Mouse (Mus musculus) hindbrain, embryonic 16.5 days (tissue): ENCODE results near the gene Slc17a4. TPM values are rescaled to one million over a fixed set of nuclear protein-coding genes. Genes with fewer than 3 reads are reported as not detected.

Source experiments
- ATAC-seq: fragments of 200-750 bp; cut with Nextera tagmentation; 2 replicates; pipeline ENCODE4 v1.8.0; 2017; ENCODE audit warnings: moderate TSS enrichment, moderate library complexity
- H3K27ac ChIP-seq: fragments of 300-500 bp; sonication (generic); 2 replicates; pipeline ENCODE4 v1.5.1; 2014; ENCODE audit warnings: low read depth, mild to moderate bottlenecking, control low read depth, low read length, moderate library complexity
- H3K27me3 ChIP-seq: fragments of 300-500 bp; sonication (generic); replicated peaks from 2 replicates; pipeline ENCODE4 v1.6.1; 2014; ENCODE audit warnings: low read length; ENCODE audit not compliant: control insufficient read depth, insufficient read depth
- H3K36me3 ChIP-seq: fragments of 300-500 bp; sonication (generic); 2 replicates; pipeline ENCODE4 v1.6.1; 2014; ENCODE audit warnings: mild to moderate bottlenecking, low read length, moderate library complexity, mixed read lengths; ENCODE audit not compliant: control insufficient read depth, insufficient read depth
- H3K4me1 ChIP-seq: fragments of 300-500 bp; sonication (generic); 2 replicates; pipeline ENCODE4 v1.6.1; 2014; ENCODE audit warnings: low read depth, low read length; ENCODE audit not compliant: control insufficient read depth, insufficient read depth
- H3K4me2 ChIP-seq: fragments of 300-500 bp; sonication (generic); 2 replicates; pipeline ENCODE4 v1.6.1; 2014; ENCODE audit warnings: mild to moderate bottlenecking, low read length, control low read depth, moderate library complexity
- H3K4me3 ChIP-seq: fragments of 300-500 bp; sonication (generic); 2 replicates; pipeline ENCODE4 v1.5.1; 2014; ENCODE audit warnings: mild to moderate bottlenecking, low read length, control low read depth, moderate library complexity
- H3K9ac ChIP-seq: fragments of 300-500 bp; sonication (generic); 2 replicates; pipeline ENCODE4 v1.6.1; 2014; ENCODE audit warnings: low read depth, mild to moderate bottlenecking, control low read depth, low read length, moderate library complexity
- H3K9me3 ChIP-seq: fragments of 300-500 bp; sonication (generic); 2 replicates; pipeline ENCODE4 v1.6.1; 2014; ENCODE audit warnings: mild to moderate bottlenecking, low read length, moderate library complexity; ENCODE audit not compliant: control insufficient read depth
- WGBS: fragments of 180-500 bp; shearing (Covaris S2); extraction: QIAGEN DNeasy Blood & Tissue Kit; methylation state at CpG from one replicate; pipeline ENCODE4 v1.1.7; 2014; 5-methylcytosine and 5-hydroxymethylcytosine counted together
- polyA plus RNA-seq: library from polyadenylated mRNA; unstranded; fragments of >200 nt; fragmentation: Nextera tagmentation; extraction: Ambion mirVana; gene quantifications from 2 replicates; pipeline ENCODE4 v1.2.1, GENCODE M21; 2015

Gene Slc17a4
- polyA plus RNA-seq, 1 experiment from 2014 or later, result not detected

GRCm38 (mm10) chr13:23910121-23910520 is 4.7 kb downstream of the Slc17a4 start:
- H3K9me3 ChIP-seq, result no peaks in the 10 kb centered on the region
- no peak overlapping the region for H3K4me2 ChIP-seq
- H3K4me3 ChIP-seq, result no peak overlapping the region
- no peaks in the 10 kb centered on the region for H3K36me3 ChIP-seq
- no peak for ATAC-seq
- H3K27me3 ChIP-seq, result no peaks in the 10 kb centered on the region
- no peaks in the 10 kb centered on the region for H3K4me1 ChIP-seq
- WGBS, result 89% methylated on average over 5 of the region's 5 CpGs
- no peak overlapping the region for H3K27ac ChIP-seq
- H3K9ac ChIP-seq, result no peak overlapping the region

GRCm38 (mm10) chr13:23906906-23907305 is 7.9 kb downstream of the Slc17a4 start:
- Histone ChIP-seq H3K9me3 (no peaks in the 10 kb centered on the region), H3K27me3 (no peaks in the 10 kb centered on the region), H3K4me1 (no peaks in the 10 kb centered on the region), H3K27ac (no peak overlapping the region), H3K36me3 (no peaks in the 10 kb centered on the region), H3K4me2 (no peak overlapping the region), H3K4me3 (no peak overlapping the region), H3K9ac (no peak overlapping the region)
- ATAC-seq, result no peak
- 98% methylated on average over 5 of the region's 5 CpGs for WGBS

GRCm38 (mm10) chr13:23898242-23898641 is 16.6 kb downstream of the Slc17a4 start:
- no peak overlapping the region for H3K4me2 ChIP-seq
- WGBS, result 53% methylated on average over 6 of the region's 6 CpGs

GRCm38 (mm10) chr13:23893269-23893593 is 21.6 kb downstream of the Slc17a4 start:
- no peak overlapping the region for H3K9ac ChIP-seq
- WGBS, result 29% methylated on average over 4 of the region's 4 CpGs
- no peaks in the 10 kb centered on the region for H3K4me1 ChIP-seq
- H3K27ac ChIP-seq, result no peak overlapping the region
- H3K9me3 ChIP-seq, result no peaks in the 10 kb centered on the region
- no peak overlapping the region for H3K4me2 ChIP-seq
- no peaks in the 10 kb centered on the region for H3K36me3 ChIP-seq
- ATAC-seq, result peak; percentile 67
- no peak overlapping the region for H3K4me3 ChIP-seq
- no peaks in the 10 kb centered on the region for H3K27me3 ChIP-seq

More at GRCm38 (mm10) chr13:23898242-23898641, 16.6 kb downstream of the Slc17a4 start:
- H3K27me3 ChIP-seq, result no peaks in the 10 kb centered on the region
- no peak overlapping the region for H3K4me3 ChIP-seq
- H3K36me3 ChIP-seq, result no peaks in the 10 kb centered on the region
- H3K27ac ChIP-seq, result no peak overlapping the region
- no peaks in the 10 kb centered on the region for H3K4me1 ChIP-seq
- ATAC-seq, result no peak
- H3K9me3 ChIP-seq, result no peaks in the 10 kb centered on the region
- H3K9ac ChIP-seq, result no peak overlapping the region

- H3K27me3 ChIP-seq, result no peaks in the 10 kb centered on the region
- no peak for ATAC-seq
- H3K36me3 ChIP-seq, result no peaks in the 10 kb centered on the region
- H3K4me2 ChIP-seq, result no peak overlapping the region
- H3K4me3 ChIP-seq, result no peak overlapping the region
- H3K27ac ChIP-seq, result no peak overlapping the region
- H3K4me1 ChIP-seq, result no peaks in the 10 kb centered on the region
- no peaks in the 10 kb centered on the region for H3K9me3 ChIP-seq
- WGBS, result 23% methylated on average over 9 of the region's 9 CpGs
- no peak overlapping the region for H3K9ac ChIP-seq
Observed at GRCm38 (mm10) chr13:23892592-23893268, 22.1 kb downstream of the Slc17a4 start.

GRCm38 (mm10) chr13:23889011-23889605 is 25.7 kb downstream of the Slc17a4 start:
- Histone ChIP-seq H3K4me3 (no peak overlapping the region), H3K9ac (no peak overlapping the region), H3K4me1 (no peaks in the 10 kb centered on the region), H3K27me3 (no peaks in the 10 kb centered on the region), H3K27ac (no peak overlapping the region), H3K36me3 (no peaks in the 10 kb centered on the region), H3K9me3 (no peaks in the 10 kb centered on the region), H3K4me2 (no peak overlapping the region)
- 76% methylated on average over 6 of the region's 6 CpGs for WGBS
- no peak for ATAC-seq

GRCm38 (mm10) chr13:23887026-23887725 is 27.6 kb downstream of the Slc17a4 start:
- Histone ChIP-seq H3K9ac (no peak overlapping the region), H3K4me2 (no peak overlapping the region), H3K4me1 (no peaks in the 10 kb centered on the region), H3K36me3 (no peaks in the 10 kb centered on the region), H3K27me3 (no peaks in the 10 kb centered on the region), H3K4me3 (no peak overlapping the region), H3K27ac (no peak overlapping the region), H3K9me3 (no peaks in the 10 kb centered on the region)
- 90% methylated on average over 3 of the region's 3 CpGs for WGBS
- ATAC-seq, result no peak

GRCm38 (mm10) chr13:23885540-23885939 is 29.3 kb downstream of the Slc17a4 start:
- ATAC-seq, result no peak
- Histone ChIP-seq H3K4me1 (no peaks in the 10 kb centered on the region), H3K27me3 (no peaks in the 10 kb centered on the region), H3K4me3 (no peak overlapping the region), H3K36me3 (no peaks in the 10 kb centered on the region), H3K27ac (no peak overlapping the region), H3K9ac (no peak overlapping the region), H3K9me3 (no peaks in the 10 kb centered on the region), H3K4me2 (no peak overlapping the region)
- 59% methylated on average over 2 of the region's 2 CpGs for WGBS

GRCm38 (mm10) chr13:23879636-23880035 is 35.2 kb downstream of the Slc17a4 start:
- no peaks in the 10 kb centered on the region for H3K36me3 ChIP-seq
- no peak overlapping the region for H3K9ac ChIP-seq
- no peaks in the 10 kb centered on the region for H3K9me3 ChIP-seq
- no peaks in the 10 kb centered on the region for H3K27me3 ChIP-seq
- H3K4me3 ChIP-seq, result no peak overlapping the region
- no peak for ATAC-seq
- H3K4me1 ChIP-seq, result no peaks in the 10 kb centered on the region
- no peak overlapping the region for H3K4me2 ChIP-seq
- 92% methylated on average over 5 of the region's 5 CpGs for WGBS
- no peak overlapping the region for H3K27ac ChIP-seq
